Comparison of ENCODE assay signal across 8 mouse cellular contexts in genomic region chr16:4552829-4553550, GRCm38 (mm10). TPM values are rescaled to one million over a fixed set of nuclear protein-coding genes. Genes with fewer than 3 reads are reported as not detected.
DNase-seq lines count a peak whose midpoint lies in the region; ATAC-seq and TF ChIP-seq lines count a peak whose summit lies in the region.

No protein-coding gene starts in this region.

- WGBS in kidney, embryonic 16.5 days = 27% methylated on average over 6 of the region's 6 CpGs
- WGBS in heart, adult 2 months = 48% methylated on average over 6 of the region's 6 CpGs
- 9% methylated on average over 6 of the region's 6 CpGs for WGBS in limb, embryonic 14.5 days

- TF ChIP-seq POLR2A in heart, adult 2 months (IDR thresholded peaks at IDR 0.05; ENCODE audit: insufficient read depth, low read depth, low read length) = no peak
- no peak for TF ChIP-seq POLR2A in limb, embryonic 14.5 days (IDR thresholded peaks at IDR 0.05; ENCODE audit: borderline replicate concordance, extremely low read depth, insufficient read depth, insufficient read length)

- no peak for TF ChIP-seq EP300 in heart, adult 2 months (IDR thresholded peaks at IDR 0.05; ENCODE audit: insufficient read depth, low read depth, low read length)

- H3K36me3 ChIP-seq in kidney, embryonic 16.5 days (ENCODE audit: insufficient read depth, low read length) = peaks cover 24% of the 10 kb centered on the region
- H3K36me3 ChIP-seq in heart, adult 2 months (ENCODE audit: control insufficient read depth, insufficient read depth, low read length) = no peaks in the 10 kb centered on the region
- H3K36me3 ChIP-seq in limb, embryonic 14.5 days (ENCODE audit: control insufficient read depth, insufficient read depth, low read length) = peaks cover 29% of the 10 kb centered on the region

- DNase-seq in kidney, postnatal 36 days = no peak
- peak; percentile 87 for DNase-seq in NIH3T3 (ENCODE audit: low read depth)
- DNase-seq in heart, adult 2 months = peak; percentile 58 to 59
- DNase-seq in limb, embryonic 14.5 days (ENCODE audit: low spot score) = peak; percentile 76
- DNase-seq in left cerebral cortex, postnatal 25 days (ENCODE audit: low spot score in 2 of 2) = no peak
- no peak for DNase-seq in T-cell, adult 2 months (ENCODE audit: low spot score)

- peak; percentile 42 for ATAC-seq in kidney, embryonic 16.5 days (ENCODE audit: low FRiP score, low TSS enrichment)
- peak; percentile 77 for ATAC-seq in limb, embryonic 14.5 days (ENCODE audit: low FRiP score, low read depth)
- ATAC-seq in monocyte, adult 5-6 weeks (replicated peaks; ENCODE audit: insufficient number of reproducible peaks, low FRiP score, low TSS enrichment, poor library complexity, severe bottlenecking) = no peak

- H3K9ac ChIP-seq in kidney, embryonic 16.5 days (replicated peaks; ENCODE audit: low read length) = peak overlapping the region; percentile 18
- H3K9ac ChIP-seq in heart, adult 2 months (ENCODE audit: low read depth, low read length) = 0 out of 2 replicates have a peak overlapping the region, but pooled peaks have one; percentile 16
- H3K9ac ChIP-seq in limb, embryonic 14.5 days (ENCODE audit: low read depth, low read length, severe bottlenecking) = peak overlapping the region; percentile 17

- H3K4me1 ChIP-seq in kidney, embryonic 16.5 days (ENCODE audit: insufficient read depth, low read length) = peaks cover 32% of the 10 kb centered on the region
- peaks cover 2% of the 10 kb centered on the region; the same call in 1 of the 2 replicates for H3K4me1 ChIP-seq in heart, adult 2 months (ENCODE audit: control insufficient read depth, insufficient read depth, low read length)
- peaks cover 44% of the 10 kb centered on the region for H3K4me1 ChIP-seq in limb, embryonic 14.5 days (ENCODE audit: control insufficient read depth, insufficient read depth, low read length)

- peak overlapping the region; percentile 57 for H3K27ac ChIP-seq in kidney, embryonic 16.5 days (ENCODE audit: low read length)
- H3K27ac ChIP-seq in heart, adult 2 months = peak overlapping the region; percentile 31; the same call in 1 of the 2 replicates
- peak overlapping the region; percentile 82 for H3K27ac ChIP-seq in limb, embryonic 14.5 days (replicated peaks; ENCODE audit: low read depth, low read length)

- H3K79me2 ChIP-seq in heart, adult 2 months (replicated peaks; ENCODE audit: control insufficient read depth, insufficient read depth, low read length) = no peaks in the 10 kb centered on the region; the same call in 1 of the 2 replicates

- TF ChIP-seq CTCF in heart, adult 2 months (IDR thresholded peaks at IDR 0.05) = no peak

- no peaks in the 10 kb centered on the region for H3K9me3 ChIP-seq in kidney, embryonic 16.5 days (ENCODE audit: low read length)
- no peaks in the 10 kb centered on the region for H3K9me3 ChIP-seq in limb, embryonic 14.5 days (ENCODE audit: control insufficient read depth, low read length)

- no peaks in the 10 kb centered on the region for H3K27me3 ChIP-seq in kidney, embryonic 16.5 days (ENCODE audit: insufficient read depth, low read length)
- no peaks in the 10 kb centered on the region for H3K27me3 ChIP-seq in heart, adult 2 months (ENCODE audit: control insufficient read depth, insufficient read depth, low read length)
- no peaks in the 10 kb centered on the region for H3K27me3 ChIP-seq in limb, embryonic 14.5 days (ENCODE audit: control insufficient read depth, insufficient read depth, low read length)

- intact Hi-C loops in heart, adult 2 months (cut with DNase I) = loop anchor here (5.0 to 10.0 kb wide), 2 partner anchors 114 to 232 kb away; no protein-coding TSS in a partner anchor
- intact Hi-C loops in left cerebral cortex, postnatal 25 days (cut with DNase I) = no loop called here

- H3K4me2 ChIP-seq in kidney, embryonic 16.5 days (replicated peaks; ENCODE audit: low read depth, low read length) = peak overlapping the region; percentile 26
- H3K4me2 ChIP-seq in limb, embryonic 14.5 days (replicated peaks; ENCODE audit: low read depth, low read length, severe bottlenecking) = peak overlapping the region; percentile 20

- H3K4me3 ChIP-seq in kidney, embryonic 16.5 days (ENCODE audit: low read length) = no peak overlapping the region
- no peak overlapping the region for H3K4me3 ChIP-seq in heart, adult 2 months
- no peak overlapping the region for H3K4me3 ChIP-seq in limb, embryonic 14.5 days (replicated peaks; ENCODE audit: low read length)

RNA-seq across cellular contexts. Expression of gene Tfap4, which starts 6.7 kb away (rescaled TPM):
- 21.8 and 25.5 TPM in 2 replicates for polyA plus RNA-seq in kidney, embryonic 16.5 days (2015; fragmentation: Nextera tagmentation; extraction: Ambion mirVana)
- total RNA-seq in heart, adult 2 months (2021) = 1 to 10 TPM; 3.2 to 3.4 TPM
- polyA plus RNA-seq in heart, adult 2 months (2012; rRNA removed) = 2.4 and 2.9 TPM in 2 replicates
- polyA plus RNA-seq in limb, embryonic 14.5 days (2012; rRNA removed) = 29.9 and 31.5 TPM in 2 replicates
- polyA plus RNA-seq in limb, embryonic 14.5 days (2014; fragmentation: Nextera tagmentation; extraction: Ambion mirVana) = 19.6 and 22.8 TPM in 2 replicates
- total RNA-seq in left cerebral cortex, postnatal 25 days (2021) = 1 to 10 TPM; 2.9 to 3.5 TPM
- total RNA-seq in monocyte, adult 5-6 weeks (2017) = 2.7 to 14.0 TPM (median 4.0 TPM) in 3 replicates

RNA-seq across cellular contexts. Expression of gene Srl, which starts 11.4 kb away (rescaled TPM):
- polyA plus RNA-seq in kidney, embryonic 16.5 days (2015; fragmentation: Nextera tagmentation; extraction: Ambion mirVana) = 18.2 and 19.2 TPM in 2 replicates
- total RNA-seq in heart, adult 2 months (2021) = 100 to 1,000 TPM; 771 to 870 TPM
- polyA plus RNA-seq in heart, adult 2 months (2012; rRNA removed) = 276 and 575 TPM in 2 replicates
- polyA plus RNA-seq in limb, embryonic 14.5 days (2012; rRNA removed) = 40.7 and 44.2 TPM in 2 replicates
- 47.3 and 53.7 TPM in 2 replicates for polyA plus RNA-seq in limb, embryonic 14.5 days (2014; fragmentation: Nextera tagmentation; extraction: Ambion mirVana)
- total RNA-seq in left cerebral cortex, postnatal 25 days (2021) = 1 to 10 TPM; 9.1 to 9.5 TPM
- 0.29 to 0.38 TPM in 2 of 3 replicates, not detected in the other for total RNA-seq in monocyte, adult 5-6 weeks (2017)

RNA-seq across cellular contexts. Expression of gene Glis2, which starts 41.5 kb away (rescaled TPM):
- 43.6 and 53.6 TPM in 2 replicates for polyA plus RNA-seq in kidney, embryonic 16.5 days (2015; fragmentation: Nextera tagmentation; extraction: Ambion mirVana)
- 10 to 100 TPM; 10.0 to 11.1 TPM for total RNA-seq in heart, adult 2 months (2021)
- 17.3 and 23.8 TPM in 2 replicates for polyA plus RNA-seq in heart, adult 2 months (2012; rRNA removed)
- 83.8 and 110 TPM in 2 replicates for polyA plus RNA-seq in limb, embryonic 14.5 days (2012; rRNA removed)
- polyA plus RNA-seq in limb, embryonic 14.5 days (2014; fragmentation: Nextera tagmentation; extraction: Ambion mirVana) = 45.9 and 53.3 TPM in 2 replicates
- total RNA-seq in left cerebral cortex, postnatal 25 days (2021) = 10 to 100 TPM; 11.7 to 12.4 TPM
- total RNA-seq in monocyte, adult 5-6 weeks (2017) = 0.19 to 0.76 TPM (median 0.64 TPM) in 3 replicates

Comparison
In these comparisons a context has a peak if more than half of its experiments do, and no peak if none do; other contexts are left out.
1. H3K27ac ChIP-seq: peak in every context shown above with its lines; median percentile 82 in limb, embryonic 14.5 days; 57 in kidney, embryonic 16.5 days; 31 in heart, adult 2 months.
2. DNase-seq: peak in NIH3T3 (single experiment), heart, adult 2 months (2 of 2) and limb, embryonic 14.5 days (single experiment); none in kidney, postnatal 36 days (0 of 2), left cerebral cortex, postnatal 25 days (0 of 2) and T-cell, adult 2 months (single experiment).
3. RNA of gene Srl, which starts 11.4 kb away (total RNA-seq): 771 to 870 TPM in heart, adult 2 months; 9.1 to 9.5 TPM in left cerebral cortex, postnatal 25 days and 0.29 to 0.38 TPM in monocyte, adult 5-6 weeks; every median in the first group is over 10 times any median in the second.
4. Peak in every context shown above with its lines, with median percentiles within 50 percentile points of each other: H3K9ac ChIP-seq.